Mouse (Mus musculus) kidney, adult 9 months (tissue): Measurements from ENCODE around the gene Osbpl9.
A peak's percentile ranks its signal among the peaks of the same experiment; 100 is the strongest.

Experiments
- DNase-seq: peaks from one replicate; pipeline ENCODE4 v3.0.0; 2022

The Osbpl9 gene

DNA sequence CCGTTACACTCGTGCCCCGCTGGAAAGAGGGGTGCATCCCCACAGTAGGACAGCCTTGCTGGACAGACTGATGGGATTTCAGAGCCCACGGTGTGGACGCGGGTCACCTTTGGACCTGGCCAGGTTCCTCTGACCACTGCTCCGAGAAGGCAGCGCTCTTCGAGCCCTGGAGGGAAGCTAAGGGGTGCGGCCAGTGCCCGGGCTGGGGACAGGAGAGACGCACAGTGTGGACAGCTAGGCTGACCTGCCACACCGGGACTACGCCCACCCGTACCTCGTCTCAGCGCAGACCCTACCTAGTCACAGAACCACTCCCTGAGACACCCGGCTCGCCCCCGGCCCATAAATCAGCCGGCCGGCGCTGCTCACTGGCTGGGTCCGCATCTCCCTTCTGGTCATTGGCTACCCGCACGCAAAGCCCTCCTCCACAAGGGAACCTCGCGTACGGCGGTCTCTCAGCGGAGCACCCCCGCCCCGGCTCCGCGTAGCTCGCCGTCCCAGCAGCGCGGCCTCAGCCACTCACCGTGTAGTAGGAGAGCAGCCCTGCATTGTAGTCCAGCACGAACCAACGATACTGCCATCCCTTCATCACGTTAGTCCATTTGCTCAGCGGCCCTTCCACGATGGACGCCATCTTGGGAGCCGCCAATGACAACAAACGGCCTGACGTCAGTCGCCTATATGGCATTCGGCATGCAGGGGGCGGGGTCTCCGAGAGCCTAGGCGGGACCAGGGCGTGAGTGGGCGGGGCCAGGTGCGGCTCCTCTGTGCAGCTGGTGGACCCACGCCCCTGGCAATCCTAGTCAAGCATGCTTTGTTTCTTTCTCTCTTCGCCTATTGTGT lies at the start of gene Osbpl9:
Osbpl9 (minus strand) TSS at position 691 of the 843 bp plus-strand sequence.
- peak; percentile 99 for DNase-seq

DNA sequence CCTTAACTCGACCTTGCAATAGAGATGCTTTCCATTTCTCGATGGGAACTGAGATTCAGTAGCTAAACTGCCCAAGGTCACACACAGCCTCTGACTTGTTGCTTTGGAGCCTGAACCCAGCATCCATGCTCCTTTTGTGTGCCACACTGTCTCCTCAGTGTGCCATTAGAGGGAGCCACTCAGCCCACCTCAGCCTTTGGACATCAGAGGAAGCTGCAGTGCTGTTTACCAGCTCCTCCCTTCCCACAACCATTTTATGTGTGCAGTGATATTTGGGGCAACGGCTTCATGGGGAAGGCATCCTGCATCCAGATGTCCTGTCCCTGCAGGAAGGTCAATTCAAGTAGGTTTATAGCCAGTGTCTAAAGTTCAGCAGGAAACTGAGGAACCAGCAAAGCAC lies 49.5 kb upstream of the Osbpl9 start:
- DNase-seq = peak; percentile 44

DNA sequence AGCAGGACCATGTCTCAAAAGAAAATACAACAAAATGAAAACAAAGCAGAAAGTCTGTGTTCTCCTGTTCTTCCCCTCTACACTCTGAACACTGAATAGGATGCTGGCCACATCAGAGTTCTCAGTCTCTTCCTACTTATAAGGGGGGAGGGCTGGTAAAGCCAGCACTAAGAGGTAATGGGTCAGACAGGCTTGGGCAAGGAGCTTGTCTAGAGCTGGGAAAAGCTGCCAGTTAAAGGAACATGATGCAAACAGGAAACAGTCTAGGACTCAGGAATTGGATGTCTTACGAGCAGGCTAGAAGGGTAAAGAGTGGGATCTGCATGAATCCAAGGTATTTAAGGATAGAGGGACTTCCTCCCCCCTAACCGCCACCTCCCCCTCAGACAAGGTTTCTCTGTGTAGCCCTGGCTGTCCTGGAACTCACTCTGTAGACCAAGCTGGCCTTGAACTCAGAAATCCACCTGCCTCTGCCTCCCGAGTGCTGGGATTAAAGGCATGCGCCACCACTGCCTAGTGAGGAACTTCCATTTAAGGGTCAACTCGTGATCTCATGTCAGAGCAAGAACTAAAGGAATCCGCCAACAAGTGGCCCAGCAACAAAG lies 43.0 kb upstream of the Osbpl9 start:
- DNase-seq = no peak

DNA sequence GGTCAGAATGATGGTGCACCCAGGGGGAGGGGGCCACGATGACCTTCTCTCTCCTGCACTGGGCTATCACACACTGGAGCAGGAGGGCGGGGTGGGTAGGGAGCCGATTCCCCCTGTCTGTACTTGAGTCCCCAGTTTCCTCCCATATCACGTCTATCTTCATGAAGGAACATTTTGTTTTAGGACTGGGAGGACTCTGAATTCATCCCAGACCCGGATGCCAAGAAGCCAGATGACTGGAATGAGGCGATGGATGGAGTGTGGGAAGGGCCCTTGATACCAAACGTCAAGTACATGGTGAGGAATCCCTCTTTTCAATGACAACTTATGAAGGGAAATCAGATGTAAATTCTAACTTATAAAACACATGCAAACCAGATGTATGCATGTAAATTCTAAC lies 42.4 kb upstream of the Osbpl9 start:
- no peak for DNase-seq

DNA sequence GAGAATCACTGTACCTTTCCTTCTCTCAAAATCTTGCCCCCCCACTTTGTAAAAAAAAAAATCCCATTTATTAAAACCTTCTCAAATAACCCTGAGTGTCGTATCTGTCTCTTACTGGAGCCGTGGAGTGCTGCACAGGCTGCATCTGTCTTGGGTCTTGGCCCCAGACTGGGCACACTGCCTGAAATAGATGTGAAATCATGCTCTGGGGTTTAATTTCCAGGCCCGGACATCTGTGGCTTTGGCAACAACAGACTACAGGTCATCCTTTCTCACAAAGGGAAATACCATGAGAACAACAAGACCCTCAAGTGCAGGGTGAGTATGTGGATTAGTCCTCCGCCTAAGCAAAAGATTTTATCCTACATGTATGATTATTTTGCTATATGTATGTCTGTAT lies 39.9 kb upstream of the Osbpl9 start:
- DNase-seq = no peak

- DNase-seq = no peak
These were observed 39.1 kb upstream of the Osbpl9 start for GRCm38 (mm10) chr4:109241221-109241620.

- peak; percentile 73 for DNase-seq
These were observed 36.6 kb upstream of the Osbpl9 start for GRCm38 (mm10) chr4:109238428-109239268.

DNA sequence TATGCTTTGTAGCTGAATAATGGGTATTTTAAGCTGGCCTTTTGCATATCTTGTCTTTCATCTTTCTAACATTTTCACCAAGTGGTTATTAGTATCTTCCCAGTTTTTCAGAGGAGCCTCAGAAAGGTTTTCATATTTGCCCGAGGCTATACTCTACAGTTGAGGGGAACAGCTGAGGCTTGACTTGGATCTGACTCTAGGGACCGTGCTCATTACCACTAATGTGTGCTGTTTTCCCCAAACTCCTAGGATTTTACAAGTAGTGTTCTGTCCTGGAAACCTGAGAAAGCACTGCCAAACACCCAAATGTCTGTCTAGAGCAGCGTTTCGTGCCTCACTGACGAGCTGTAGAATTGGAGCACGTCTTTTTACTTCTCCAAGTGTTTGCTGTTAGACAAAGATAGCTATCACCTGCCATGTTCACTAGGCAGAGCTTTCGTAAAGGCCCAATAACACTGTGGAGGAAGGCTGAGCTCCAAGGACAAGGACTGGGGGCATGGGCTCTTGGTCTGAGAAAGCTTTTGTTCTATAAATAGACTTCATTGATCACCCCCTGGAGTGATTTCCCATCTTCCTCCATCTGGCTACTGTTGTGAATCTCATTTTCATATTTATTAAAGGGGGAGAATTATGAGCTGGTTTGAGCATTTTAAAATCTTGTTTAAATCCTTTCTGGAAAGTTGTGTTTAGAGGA lies 34.3 kb upstream of the Osbpl9 start:
- no peak for DNase-seq

DNA sequence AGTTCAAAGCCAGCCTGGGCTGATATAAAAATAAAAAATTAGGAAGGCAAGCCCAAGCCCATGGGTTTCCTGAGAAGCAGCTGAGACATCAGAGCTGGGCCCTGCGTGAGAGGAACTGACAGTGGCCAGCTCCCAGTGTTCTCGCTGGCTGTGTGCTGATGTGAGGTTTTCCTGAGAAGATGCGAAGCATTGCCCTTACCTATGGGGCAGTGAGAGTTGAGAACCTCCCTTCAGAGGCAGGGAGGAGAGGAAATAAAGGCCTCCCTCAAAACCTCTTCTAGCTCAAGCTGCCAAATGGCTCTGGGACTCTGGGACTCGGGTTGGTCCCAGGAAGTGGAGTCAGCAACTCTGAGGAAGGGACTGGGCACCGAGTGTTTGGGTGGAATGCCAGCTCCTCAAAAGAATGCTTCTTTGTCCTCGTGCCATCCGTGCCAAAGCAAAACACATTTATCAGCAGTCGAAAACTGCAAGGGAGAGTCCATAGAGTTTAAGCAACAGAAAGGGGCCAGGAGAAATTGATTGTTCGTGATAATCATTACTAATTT lies 32.8 kb upstream of the Osbpl9 start:
- DNase-seq = no peak

DNA sequence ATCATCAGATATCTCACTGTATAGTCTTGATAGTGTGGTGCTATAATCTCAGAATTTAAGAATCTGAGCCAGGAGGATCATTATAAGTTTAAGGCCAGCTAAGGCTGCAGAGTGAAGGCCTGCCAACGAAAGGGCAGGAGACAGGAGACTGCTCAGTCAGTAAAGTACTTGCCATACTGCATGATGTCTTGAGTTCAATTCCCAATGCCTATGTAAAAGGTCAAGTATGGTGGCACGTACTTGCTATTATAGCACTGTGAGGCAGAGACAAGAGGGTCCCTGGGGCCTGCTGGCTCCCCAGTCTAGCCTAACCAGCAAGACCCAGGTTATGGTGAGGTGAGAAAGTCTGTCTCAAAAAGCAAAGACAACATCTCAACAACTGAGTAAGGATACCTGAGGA lies 32.1 kb upstream of the Osbpl9 start, which contains the start of gene Calr4:
Calr4 (plus strand) TSS at position 301 of the 400 bp plus-strand sequence.
- DNase-seq = no peak

DNA sequence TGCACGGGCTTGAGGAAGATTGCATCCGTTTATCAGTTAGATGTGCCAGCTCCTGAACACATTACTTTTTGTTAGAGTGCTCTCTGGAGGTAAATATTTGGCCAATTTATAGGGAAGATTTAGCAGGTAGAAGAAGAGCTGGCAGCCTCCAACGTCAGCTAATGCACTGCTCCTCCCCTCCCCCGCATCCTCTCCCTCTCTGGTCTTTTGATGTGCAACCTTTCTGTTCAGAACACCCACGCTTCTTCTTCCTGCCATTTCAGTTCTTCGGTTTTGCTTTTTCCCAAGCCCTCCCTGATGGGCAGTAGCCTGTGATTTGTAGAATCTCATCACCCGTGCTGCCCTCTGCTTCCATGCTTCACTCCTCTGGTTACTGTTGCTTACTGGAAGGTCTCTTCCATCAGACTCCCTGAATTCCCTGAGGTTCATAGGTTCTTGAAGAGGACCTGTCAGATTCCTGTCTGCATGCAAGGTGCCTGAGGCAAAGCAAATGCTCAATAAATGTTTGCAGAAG lies 27.8 kb upstream of the Osbpl9 start:
- no peak for DNase-seq

GRCm38 (mm10) chr4:109226071-109226470 lies 24.0 kb upstream of the Osbpl9 start:
- no peak for DNase-seq

GRCm38 (mm10) chr4:109225606-109226005 lies 23.5 kb upstream of the Osbpl9 start:
- no peak for DNase-seq

- no peak for DNase-seq
These were observed 22.9 kb upstream of the Osbpl9 start for GRCm38 (mm10) chr4:109224762-109225552.

DNA sequence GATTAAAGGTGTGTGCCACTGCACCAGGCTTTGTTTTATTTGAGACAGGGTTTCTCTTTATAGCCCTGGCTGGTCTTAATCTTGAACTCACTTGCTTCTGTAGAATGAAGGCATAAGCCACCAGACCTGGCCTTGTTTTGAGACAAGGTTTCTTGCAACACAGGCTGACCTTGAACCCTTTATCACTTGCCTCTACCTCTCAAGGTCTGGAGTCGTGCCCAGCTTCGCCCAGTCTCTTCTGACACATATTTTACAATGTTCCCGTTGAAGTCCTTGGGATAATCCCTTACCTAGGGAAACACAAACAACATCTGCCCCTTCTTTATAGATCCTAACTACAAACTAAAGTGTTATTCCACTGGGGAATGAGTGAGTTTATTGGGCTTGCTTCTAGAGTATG lies 19.9 kb upstream of the Osbpl9 start:
- no peak for DNase-seq

DNA sequence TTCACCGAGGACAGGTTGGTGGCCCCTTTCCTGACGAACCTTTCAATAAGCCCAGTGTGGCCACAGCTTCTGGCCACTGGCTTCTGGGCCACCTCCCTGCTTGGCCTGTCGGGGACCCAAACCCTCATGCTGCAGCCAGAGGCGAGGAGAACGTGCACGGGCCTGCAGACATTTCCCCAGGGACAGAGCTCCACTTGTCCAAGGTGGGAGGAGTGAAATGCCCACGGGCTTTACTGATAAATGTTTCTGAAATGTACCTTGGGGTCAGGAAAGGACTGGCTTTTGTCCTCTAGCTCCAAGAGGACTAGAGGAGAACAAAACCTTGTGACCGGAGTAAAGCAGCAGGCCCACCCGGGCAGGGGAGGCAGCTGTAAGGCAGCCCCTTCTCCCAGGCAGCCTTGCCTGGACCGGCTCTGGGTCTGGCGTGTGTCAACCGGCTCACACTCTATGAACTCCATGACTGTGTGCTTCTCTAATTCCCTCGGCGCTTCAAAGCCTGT lies 18.4 kb upstream of the Osbpl9 start:
- no peak for DNase-seq

- no peak for DNase-seq
These were observed 15.9 kb upstream of the Osbpl9 start for GRCm38 (mm10) chr4:109218008-109218407.

- DNase-seq = no peak
These were observed 11.9 kb upstream of the Osbpl9 start for GRCm38 (mm10) chr4:109213986-109214385.

DNA sequence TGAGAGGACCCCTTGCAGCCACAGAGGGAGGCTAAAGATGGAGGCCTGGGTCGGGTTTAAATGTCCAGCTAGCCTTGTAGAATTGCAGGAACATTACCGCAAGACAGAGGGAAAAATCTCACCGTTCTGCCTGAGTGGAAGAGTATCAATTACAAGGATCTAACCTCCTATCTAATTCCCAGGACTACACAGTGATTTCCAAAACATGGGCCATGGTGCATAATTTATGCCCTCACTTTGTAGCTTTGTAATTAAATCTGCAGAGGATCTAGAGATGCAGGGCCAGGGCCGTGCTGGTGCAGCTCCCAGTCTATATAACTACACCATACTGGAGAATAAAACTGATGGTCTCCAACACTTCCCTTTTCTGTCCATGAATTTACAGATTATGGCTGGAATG lies 8.8 kb upstream of the Osbpl9 start:
- no peak for DNase-seq

DNA sequence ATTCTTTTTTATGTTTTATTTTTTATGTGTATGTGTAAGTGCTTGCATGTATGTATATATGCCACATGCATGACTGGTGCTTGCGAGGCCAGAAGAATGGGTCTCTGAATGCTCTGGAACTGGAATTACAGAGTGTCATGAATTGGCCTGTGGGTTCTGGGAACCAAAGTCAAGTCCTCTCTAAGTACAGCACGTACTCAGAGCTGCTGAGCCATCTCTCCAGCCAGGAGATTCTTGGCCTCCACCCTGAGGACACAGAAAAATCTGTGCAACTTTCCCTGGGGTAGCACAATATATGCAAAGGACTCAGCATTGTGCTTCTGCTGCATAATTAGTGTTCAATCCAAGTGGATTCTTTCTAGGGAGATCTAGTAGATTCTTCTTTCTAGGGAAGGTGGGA lies 8.2 kb upstream of the Osbpl9 start:
- DNase-seq = no peak

GRCm38 (mm10) chr4:109207524-109207923 lies 5.5 kb upstream of the Osbpl9 start:
- DNase-seq = no peak
